Mouse (Mus musculus) CD4-positive, CD25-positive, alpha-beta regulatory T cell (primary cell): Measurements from ENCODE around the gene Npb. TPM values are rescaled to one million over a fixed set of nuclear protein-coding genes. Genes with fewer than 3 reads are reported as not detected.

Experiments used
- polyA plus RNA-seq: library from polyadenylated mRNA; unstranded; fragments of 100-300 nt; shearing (Covaris generic); gene quantifications from one replicate; pipeline ENCODE4 v1.2.1, GENCODE M21; 2017

Gene Npb
- polyA plus RNA-seq: 1.2 TPM

GRCm38 (mm10) chr11:120608241-120609034 lies at the start of gene Npb:
Gene Npb (plus strand): TSS chr11:120608477.

DNA sequence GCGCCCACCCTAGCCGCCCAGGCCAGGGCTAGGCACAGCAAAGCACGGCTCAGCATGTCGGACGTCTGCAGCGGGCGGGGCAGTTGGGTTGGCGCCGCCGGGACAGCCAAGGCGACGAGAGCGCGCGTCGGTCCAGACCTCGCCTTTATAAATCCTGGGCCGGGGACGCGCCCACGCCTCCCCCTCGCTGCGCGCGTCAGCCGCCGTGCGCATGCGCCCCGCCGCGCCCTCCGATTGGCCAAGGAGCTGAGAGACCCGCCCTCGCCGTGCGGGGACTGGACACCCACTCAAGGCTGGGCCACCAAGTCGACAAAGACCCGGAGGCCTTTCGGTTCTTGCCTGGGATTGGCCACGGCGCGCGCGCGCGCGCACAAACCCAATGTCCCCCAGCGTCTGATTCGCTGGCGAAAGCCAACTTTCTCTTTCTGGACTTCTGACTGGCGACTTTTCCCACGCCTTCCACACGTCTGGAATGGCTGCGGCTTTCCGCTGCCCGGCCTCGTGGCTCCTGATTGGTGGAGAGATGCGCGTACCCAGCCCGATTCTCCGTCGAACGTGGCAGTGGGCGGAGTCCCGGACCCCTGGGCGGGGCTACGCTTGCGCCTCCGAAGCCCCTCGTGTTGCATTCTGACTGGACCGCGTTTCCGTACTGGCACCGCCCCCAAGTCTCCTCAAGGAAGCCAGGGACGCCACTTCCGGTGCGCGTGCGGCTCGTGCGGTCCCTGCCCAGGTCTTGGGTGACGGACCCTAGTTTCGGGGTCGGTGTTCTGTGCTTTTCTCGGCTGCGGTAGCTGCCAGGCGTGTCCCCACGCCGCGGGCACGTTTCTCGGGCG lies 35.3 kb upstream of the Npb start, which contains the start of gene P4hb:
Gene P4hb (minus strand): TSS at position 502 of the 833 bp plus-strand sequence.

DNA sequence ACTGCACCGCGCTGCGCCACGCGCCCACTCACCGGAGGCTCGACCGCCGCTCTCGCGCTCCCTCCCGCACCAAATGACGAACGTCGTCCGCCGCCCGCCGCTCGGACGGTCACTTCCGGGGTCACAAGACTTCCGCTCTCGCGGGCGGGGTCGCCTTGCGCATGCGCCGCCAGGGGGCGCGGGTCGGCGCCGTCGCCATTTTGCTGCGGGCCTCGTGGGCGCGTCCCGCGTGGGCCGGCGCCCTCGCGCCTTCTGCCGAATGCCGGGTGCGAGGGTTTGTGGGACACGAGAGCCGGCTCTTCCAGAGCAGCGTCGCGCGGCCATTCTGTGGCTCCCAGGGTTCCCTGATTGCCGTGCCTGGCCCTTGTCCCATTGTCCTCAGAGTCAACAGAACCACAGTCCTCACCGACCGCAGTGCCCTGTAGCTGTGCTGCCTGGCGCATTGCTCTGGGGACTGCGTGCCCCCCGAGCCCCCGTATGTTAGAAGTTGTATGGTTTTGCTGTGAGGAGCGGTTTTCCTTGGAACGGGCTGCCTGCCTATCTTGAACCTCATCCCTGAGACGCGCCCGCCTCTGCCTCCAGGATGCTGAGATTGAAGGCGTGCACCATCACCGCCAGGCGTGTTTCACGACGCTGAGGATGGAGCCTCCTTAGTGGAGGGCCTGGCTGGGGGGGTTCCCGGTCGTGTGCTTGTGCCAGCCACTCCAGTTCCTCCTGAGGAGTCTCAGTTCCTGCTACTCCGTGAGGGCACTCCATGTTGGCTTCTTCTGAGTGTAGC lies 26.6 kb upstream of the Npb start, which contains the start of gene Arhgdia:
Gene Arhgdia (minus strand): TSS at position 135 of the 778 bp plus-strand sequence.

DNA sequence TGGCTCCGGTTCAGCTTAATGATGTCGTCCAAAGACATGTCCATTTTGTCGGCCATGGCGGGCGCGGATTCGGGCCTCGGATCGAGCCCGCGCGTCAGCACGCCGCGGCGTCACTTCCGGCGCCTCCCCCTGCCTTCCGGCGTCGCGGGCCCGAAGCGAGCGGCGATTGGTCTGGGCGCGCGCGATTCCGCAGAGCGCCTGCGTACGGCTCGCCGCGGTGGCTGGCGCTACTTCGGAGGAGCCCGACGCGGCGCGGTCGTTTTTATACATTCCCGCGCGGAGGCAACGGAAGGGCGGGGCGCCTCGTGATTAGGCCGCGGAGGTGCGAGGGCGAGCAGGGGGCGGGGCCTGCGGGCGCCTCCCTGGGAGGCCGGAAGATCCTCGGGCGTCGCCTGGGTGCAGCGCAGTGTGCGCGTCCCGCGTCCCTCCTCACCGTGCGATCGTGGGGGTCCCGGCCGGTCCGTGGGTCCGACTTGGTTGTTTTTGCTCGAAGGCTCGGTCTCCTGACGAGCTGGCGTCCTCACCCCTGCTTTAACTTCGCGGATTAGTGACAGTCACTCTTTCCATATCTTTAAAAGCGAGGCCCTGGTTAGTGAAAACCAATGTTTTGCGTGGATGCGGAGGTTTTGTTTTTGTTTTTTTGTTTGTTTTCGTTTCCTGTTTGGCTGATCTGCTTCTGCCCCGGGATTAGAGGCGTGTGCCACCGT lies 9.8 kb upstream of the Npb start, which contains the start of the genes Alyref and Anapc11:
Gene Alyref (minus strand): TSS at position 83 of the 707 bp plus-strand sequence.
Gene Anapc11 (plus strand): TSS at position 139 of the 707 bp plus-strand sequence.

GRCm38 (mm10) chr11:120617519-120618112 lies 9.3 kb downstream of the Npb start, which contains the start of gene Pcyt2:
Gene Pcyt2 (minus strand): TSS chr11:120617936.

DNA sequence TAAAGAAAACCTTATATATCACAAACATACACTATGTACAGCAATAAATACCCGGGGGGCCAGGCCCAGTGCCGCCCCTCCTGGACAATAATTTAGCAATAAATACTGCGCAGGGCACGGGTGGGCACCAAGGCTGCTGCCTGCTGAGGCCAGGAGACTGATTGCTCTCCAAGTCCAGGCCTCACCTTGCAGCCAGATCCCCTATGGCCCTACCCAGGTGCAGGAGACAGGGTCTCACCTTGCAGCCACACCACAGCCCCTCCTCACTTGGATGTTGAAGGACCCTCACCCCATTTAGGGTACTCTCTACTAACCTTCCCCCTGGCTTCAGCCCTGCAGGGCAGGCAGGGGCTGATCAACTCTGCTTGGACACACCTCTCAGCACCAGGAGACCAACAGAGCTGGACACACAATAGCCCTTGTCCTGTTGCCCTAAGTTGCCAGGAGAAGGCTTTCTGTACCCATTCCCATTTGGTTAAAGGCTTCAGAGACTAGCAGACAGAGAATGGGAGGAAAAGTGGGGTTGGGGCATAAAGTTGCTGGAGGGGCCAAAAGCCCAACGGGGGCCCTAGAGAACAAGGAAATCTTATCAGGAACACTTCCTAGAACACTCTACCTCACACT lies 17.0 kb downstream of the Npb start, which contains the start of gene Sirt7:
Gene Sirt7 (minus strand): TSS at position 89 of the 624 bp plus-strand sequence.

GRCm38 (mm10) chr11:120633520-120634343 lies 25.5 kb downstream of the Npb start, which contains the start of gene Mafg:
Gene Mafg (minus strand): TSS chr11:120633600.

DNA sequence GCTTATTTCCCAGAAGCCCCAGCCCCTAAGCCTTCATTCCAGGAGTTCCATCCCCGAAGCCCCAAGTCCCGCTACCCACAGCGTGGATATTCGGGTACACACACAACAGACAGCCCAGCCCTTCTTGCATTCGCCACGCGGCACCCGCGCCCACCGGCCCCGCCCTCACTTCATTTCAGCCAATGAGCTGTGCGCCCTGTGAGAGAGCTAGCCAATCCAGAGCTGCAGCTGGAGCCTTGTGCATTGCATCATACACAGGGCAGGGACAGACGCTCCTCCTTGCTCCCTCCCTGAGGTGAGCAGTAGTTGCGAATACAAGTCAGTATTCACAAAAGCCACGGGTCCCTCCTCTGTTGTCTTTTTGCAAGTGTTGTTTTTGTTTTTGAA lies 35.3 kb downstream of the Npb start, which contains the start of gene Pycr1:
Gene Pycr1 (minus strand): TSS at position 169 of the 387 bp plus-strand sequence.

DNA sequence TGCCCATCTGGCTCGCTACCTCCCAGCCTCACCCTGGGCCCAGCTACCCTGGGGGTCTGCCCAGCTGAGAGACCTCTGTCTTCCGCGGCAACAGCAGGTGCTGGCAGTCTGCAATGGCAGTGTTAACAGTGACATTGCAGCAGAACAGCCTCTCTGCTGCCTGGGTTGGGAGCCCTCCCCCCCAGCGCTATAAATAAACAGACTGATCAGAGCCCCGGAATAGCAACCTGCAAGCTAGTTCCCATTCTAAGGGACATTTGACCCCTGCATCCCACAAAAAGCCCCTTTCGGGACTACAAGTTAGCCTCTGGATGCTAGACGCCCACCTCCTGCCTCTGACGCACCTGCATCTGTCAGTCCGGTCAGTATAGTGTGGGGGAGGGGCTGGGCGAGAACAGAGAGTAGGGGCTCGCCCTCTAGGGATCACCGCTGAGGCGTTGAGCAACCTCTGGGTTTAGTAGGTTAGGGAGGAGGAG lies 39.8 kb downstream of the Npb start, which contains the start of gene Myadml2:
Gene Myadml2 (minus strand): TSS at position 158 of the 476 bp plus-strand sequence.

Other genes with a start within 250 kb of the Npb start
- gene Fscn2, start 246.9 kb upstream of the Npb start, polyA plus RNA-seq: 0.68 TPM
- gene Faap100, start 229.7 kb upstream of the Npb start, polyA plus RNA-seq: 29.6 TPM
- 54.4 TPM for gene Nploc4, start 170.8 kb upstream of the Npb start, polyA plus RNA-seq
- gene Tspan10, start 165.8 kb upstream of the Npb start, polyA plus RNA-seq: not detected
- gene Pde6g, start 155.0 kb upstream of the Npb start, polyA plus RNA-seq: 0.35 TPM
- 14.6 TPM for gene Oxld1, start 150.4 kb upstream of the Npb start, polyA plus RNA-seq
- gene Ccdc137, start 150.4 kb upstream of the Npb start, polyA plus RNA-seq: 50.7 TPM
- gene Arl16, start 140.9 kb upstream of the Npb start, polyA plus RNA-seq: 36.3 TPM
- 70.7 TPM for gene Mrpl12, start 123.9 kb upstream of the Npb start, polyA plus RNA-seq
- gene Slc25a10, start 116.6 kb upstream of the Npb start, polyA plus RNA-seq: 8.9 TPM
- gene Gcgr, start 77.8 kb upstream of the Npb start, polyA plus RNA-seq: not detected
- 144 TPM for gene Mcrip1, start 58.8 kb upstream of the Npb start, polyA plus RNA-seq
- not detected for gene Ppp1r27, start 57.3 kb upstream of the Npb start, polyA plus RNA-seq
- gene P4hb, start 35.2 kb upstream of the Npb start, polyA plus RNA-seq: 244 TPM
- gene Arhgdia, start 26.9 kb upstream of the Npb start, polyA plus RNA-seq: 800 TPM
- 327 TPM for gene Alyref, start 10.1 kb upstream of the Npb start, polyA plus RNA-seq
- 115 TPM for gene Anapc11, start 10.1 kb upstream of the Npb start, polyA plus RNA-seq
- 159 TPM for gene Pcyt2, start 9.5 kb downstream of the Npb start, polyA plus RNA-seq
- gene Sirt7, start 16.8 kb downstream of the Npb start, polyA plus RNA-seq: 300 TPM
- 17.6 TPM for gene Mafg, start 25.1 kb downstream of the Npb start, polyA plus RNA-seq
- 1.2 TPM for gene Pycr1, start 35.3 kb downstream of the Npb start, polyA plus RNA-seq
- gene Myadml2, start 39.7 kb downstream of the Npb start, polyA plus RNA-seq: 0.41 TPM
- not detected for gene Notum, start 52.7 kb downstream of the Npb start, polyA plus RNA-seq
- gene Aspscr1, start 64.5 kb downstream of the Npb start, polyA plus RNA-seq: 178 TPM
- gene Cenpx, start 105.3 kb downstream of the Npb start, polyA plus RNA-seq: 114 TPM
- 67.6 TPM for gene Lrrc45, start 105.4 kb downstream of the Npb start, polyA plus RNA-seq
- 1.8 TPM for gene Rac3, start 113.0 kb downstream of the Npb start, polyA plus RNA-seq
- 14.3 TPM for gene Dcxr, start 118.8 kb downstream of the Npb start, polyA plus RNA-seq
- 0.59 TPM for gene Cbr2, start 123.6 kb downstream of the Npb start, polyA plus RNA-seq
- 29.4 TPM for gene Hmga1b, start 154.3 kb downstream of the Npb start, polyA plus RNA-seq
- gene Rfng, start 175.7 kb downstream of the Npb start, polyA plus RNA-seq: 39.3 TPM
- 159 TPM for gene Gps1, start 175.8 kb downstream of the Npb start, polyA plus RNA-seq
- gene Dus1l, start 187.9 kb downstream of the Npb start, polyA plus RNA-seq: 83.8 TPM
- gene Fasn, start 216.1 kb downstream of the Npb start, polyA plus RNA-seq: 45.8 TPM